Mouse (Mus musculus): ENCODE data around the gene Ripply3.

The Ripply3 gene

GRCm38 (mm10) chr16:94358091-94358490 lies 29.9 kb downstream of the Ripply3 start:
- DNase-seq (ENCODE audit: low spot score in 2 of 2): no peak

DNA sequence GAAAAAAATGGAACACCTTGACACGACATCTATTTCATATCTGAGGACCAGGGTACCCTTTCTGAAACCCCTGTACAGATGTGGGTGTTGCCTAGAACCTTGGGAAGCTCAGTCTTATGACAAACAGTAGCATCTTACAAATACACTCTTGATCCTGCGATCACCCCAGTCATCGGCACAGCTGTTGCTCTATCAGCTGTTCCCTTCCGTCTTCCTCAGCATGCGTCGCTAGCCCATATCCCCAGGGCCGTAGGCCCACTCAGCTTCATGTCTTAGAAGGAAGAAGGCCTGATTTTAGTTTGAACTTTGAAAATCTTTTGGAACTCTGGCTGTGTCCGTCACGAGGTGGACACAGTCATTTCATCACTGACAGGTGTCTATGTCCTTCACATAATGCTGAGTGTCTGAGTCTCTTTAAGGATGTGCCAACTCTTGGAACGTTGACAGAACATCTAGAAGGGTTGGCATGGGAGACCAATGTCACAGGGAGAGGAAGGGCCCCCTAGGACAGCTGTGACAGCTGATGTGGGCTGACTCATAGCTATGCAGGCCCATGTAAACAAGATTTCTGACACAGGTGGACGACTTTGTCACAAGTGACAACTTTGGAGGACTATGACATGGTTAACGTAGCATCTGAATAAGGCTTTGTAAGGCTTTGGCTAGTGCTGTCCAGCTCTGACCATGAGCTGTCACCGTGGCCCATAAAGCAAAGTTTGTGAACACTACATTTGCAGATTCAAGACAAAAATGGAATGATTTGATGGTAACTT lies 32.5 kb downstream of the Ripply3 start:
- no peak for DNase-seq (ENCODE audit: low spot score in 2 of 2)

GRCm38 (mm10) chr16:94362174-94362873 lies 34.1 kb downstream of the Ripply3 start:
- DNase-seq (ENCODE audit: low spot score in 2 of 2): no peak

GRCm38 (mm10) chr16:94363814-94364213 lies 35.6 kb downstream of the Ripply3 start:
- DNase-seq (ENCODE audit: low spot score in 2 of 2): no peak

DNA sequence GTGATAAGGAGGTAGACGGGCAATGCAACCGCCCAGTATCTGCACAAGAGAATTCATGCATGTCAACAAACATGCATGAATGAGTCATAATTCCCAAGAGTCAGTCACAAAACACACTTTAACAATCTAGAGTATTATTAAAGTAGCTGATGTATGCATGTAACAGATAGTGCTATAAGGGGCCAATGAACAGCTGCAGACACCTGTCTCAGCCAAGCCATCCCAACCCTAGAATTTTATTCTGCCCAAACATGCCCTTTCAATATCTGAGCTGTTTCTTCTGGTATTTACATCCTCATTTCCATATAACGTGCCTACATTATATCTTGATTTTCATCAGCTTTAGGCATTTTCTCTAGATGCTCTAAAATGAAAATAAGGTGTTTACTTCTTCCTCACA lies 37.2 kb downstream of the Ripply3 start:
- DNase-seq (ENCODE audit: low spot score in 2 of 2): no peak

GRCm38 (mm10) chr16:94369596-94370172 lies 41.5 kb downstream of the Ripply3 start:
- no peak for DNase-seq (ENCODE audit: low spot score in 2 of 2)

GRCm38 (mm10) chr16:94370173-94370914 lies 42.1 kb downstream of the Ripply3 start, which contains the start of gene Ttc3:
Ttc3 (plus strand) TSS chr16:94370618.
- peak; percentile 75 to 81 for DNase-seq (ENCODE audit: low spot score in 2 of 2)

GRCm38 (mm10) chr16:94370915-94371300 lies 42.7 kb downstream of the Ripply3 start:
- peak; percentile 48 to 59 for DNase-seq (ENCODE audit: low spot score in 2 of 2)

GRCm38 (mm10) chr16:94371301-94371931 lies 43.2 kb downstream of the Ripply3 start, which contains the start of gene Pigp:
Pigp (minus strand) TSS chr16:94371842.
- DNase-seq (ENCODE audit: low spot score in 2 of 2): no peak

GRCm38 (mm10) chr16:94379386-94379785 lies 51.2 kb downstream of the Ripply3 start:
- no peak for DNase-seq (ENCODE audit: low spot score in 2 of 2)

GRCm38 (mm10) chr16:94383277-94383676 lies 55.1 kb downstream of the Ripply3 start:
- DNase-seq (ENCODE audit: low spot score in 2 of 2): no peak

Measured in spleen, postnatal 14 days (tissue).